Mouse (Mus musculus) hindbrain, embryonic 12.5 days (tissue): Measurements from ENCODE around the gene Susd5. TPM values are rescaled to one million over a fixed set of nuclear protein-coding genes. Genes with fewer than 3 reads are reported as not detected.
"Not testable (repeated sequence)": the region's sequence is repeated elsewhere in the genome, so short reads cannot be mapped to it uniquely, and the experiment has no call there.

Experiments used
- ATAC-seq: fragments of 200-750 bp; cut with Nextera tagmentation; 2 replicates; pipeline ENCODE4 v1.8.0; 2017; ENCODE audit warnings: moderate TSS enrichment; ENCODE audit not compliant: low FRiP score
- H3K27ac ChIP-seq: fragments of 300-500 bp; sonication (generic); 2 replicates; pipeline ENCODE4 v1.5.1; 2016; ENCODE audit warnings: mild to moderate bottlenecking
- H3K27me3 ChIP-seq: fragments of 300-500 bp; sonication (generic); 2 replicates; pipeline ENCODE4 v1.6.1; 2016; ENCODE audit warnings: mild to moderate bottlenecking
- H3K36me3 ChIP-seq: fragments of 300-500 bp; sonication (generic); 2 replicates; pipeline ENCODE4 v1.6.1; 2016; ENCODE audit warnings: mild to moderate bottlenecking
- H3K4me1 ChIP-seq: fragments of 300-500 bp; sonication (generic); 2 replicates; pipeline ENCODE4 v1.6.1; 2016
- H3K4me2 ChIP-seq: fragments of 300-500 bp; sonication (generic); replicated peaks from 2 replicates; pipeline ENCODE4 v1.6.1; 2016; ENCODE audit warnings: mild to moderate bottlenecking
- H3K4me3 ChIP-seq: fragments of 300-500 bp; sonication (generic); 2 replicates; pipeline ENCODE4 v1.5.1; 2016; ENCODE audit warnings: mild to moderate bottlenecking
- H3K9ac ChIP-seq: fragments of 300-500 bp; sonication (generic); 2 replicates; pipeline ENCODE4 v1.6.1; 2016; ENCODE audit warnings: mild to moderate bottlenecking, moderate library complexity
- H3K9me3 ChIP-seq: fragments of 300-500 bp; sonication (generic); replicated peaks from 2 replicates; pipeline ENCODE4 v1.6.1; 2016; ENCODE audit warnings: mild to moderate bottlenecking
- WGBS: fragments of 180-500 bp; shearing (Covaris S2); methylation state at CpG from one replicate; pipeline ENCODE4 v1.1.7; 2016; 5-methylcytosine and 5-hydroxymethylcytosine counted together
- polyA plus RNA-seq: library from polyadenylated mRNA; unstranded; fragments of >200 nt; fragmentation: Nextera tagmentation; extraction: Ambion mirVana; gene quantifications from 2 replicates; pipeline ENCODE4 v1.2.1, GENCODE M21; 2016

The Susd5 gene
- polyA plus RNA-seq, 1 experiment from 2014 or later: 3.2 TPM

DNA sequence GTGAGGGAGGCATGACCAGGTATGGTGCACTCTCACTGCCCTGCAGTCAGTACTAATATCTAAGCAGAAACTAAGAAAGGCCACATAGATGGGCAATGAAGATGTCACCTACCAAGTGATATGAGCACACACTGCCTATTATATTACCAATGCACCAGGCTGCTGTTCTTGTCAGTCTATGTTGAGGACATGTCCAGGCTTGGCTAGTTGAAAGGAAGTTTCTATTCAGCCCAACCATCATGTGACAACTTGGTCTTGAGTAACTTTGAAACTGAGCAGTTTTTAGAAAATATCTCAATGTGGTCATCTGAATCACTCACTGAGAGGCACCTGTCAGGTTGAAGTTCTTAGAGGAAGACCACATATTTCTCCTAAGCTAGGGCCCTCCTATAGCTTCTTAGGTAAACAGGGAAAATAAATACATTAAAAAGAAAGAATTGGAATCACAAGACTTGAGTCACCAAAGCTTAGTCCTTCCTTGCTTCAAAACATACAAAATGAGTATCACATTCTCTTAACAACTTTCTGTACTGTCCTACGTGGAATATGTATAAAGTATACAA, 72.4 kb downstream of the Susd5 start:
- not testable (repeated sequence) for ATAC-seq, H3K4me2 ChIP-seq, H3K4me1 ChIP-seq, H3K9me3 ChIP-seq, H3K9ac ChIP-seq, H3K36me3 ChIP-seq, H3K27ac ChIP-seq, H3K4me3 ChIP-seq, H3K27me3 ChIP-seq
- 86% methylated on average over 1 of the region's 1 CpGs for WGBS

Other genes starting within 250 kb of the Susd5 start
- 47.9 and 53.4 TPM in 2 replicates for gene Ubp1, start 126.2 kb upstream of the Susd5 start, polyA plus RNA-seq
- 11.9 and 13.0 TPM in 2 replicates for gene Fbxl2, start 10.9 kb upstream of the Susd5 start, polyA plus RNA-seq